Mouse (Mus musculus) heart, embryonic 16.5 days (tissue): ENCODE results near the gene Fat3. TPM values are rescaled to one million over a fixed set of nuclear protein-coding genes. Genes with fewer than 3 reads are reported as not detected.

ENCODE experiments used
- ATAC-seq: fragments of 200-750 bp; cut with Nextera tagmentation; replicated peaks from 2 replicates; pipeline ENCODE4 v1.8.0; 2017; ENCODE audit warnings: moderate number of reproducible peaks; ENCODE audit not compliant: insufficient read depth, low FRiP score; ENCODE audit errors: extremely low read depth
- H3K27ac ChIP-seq: fragments of 300-500 bp; sonication (generic); 2 replicates; pipeline ENCODE4 v1.5.1; 2014; ENCODE audit warnings: mild to moderate bottlenecking, low read length, control low read depth, moderate library complexity
- H3K27me3 ChIP-seq: fragments of 300-500 bp; sonication (generic); 2 replicates; pipeline ENCODE4 v1.6.1; 2014; ENCODE audit warnings: low read length, mixed read lengths; ENCODE audit not compliant: control insufficient read depth, insufficient read depth
- H3K36me3 ChIP-seq: fragments of 300-500 bp; sonication (generic); 2 replicates; pipeline ENCODE4 v1.6.1; 2014; ENCODE audit not compliant: control insufficient read depth, insufficient read depth
- H3K4me1 ChIP-seq: fragments of 300-500 bp; sonication (generic); 2 replicates; pipeline ENCODE4 v1.6.1; 2014; ENCODE audit warnings: low read length, mixed read lengths; ENCODE audit not compliant: control insufficient read depth, insufficient read depth
- H3K4me2 ChIP-seq: fragments of 300-500 bp; sonication (generic); 2 replicates; pipeline ENCODE4 v1.6.1; 2014; ENCODE audit warnings: low read depth, mild to moderate bottlenecking, control low read depth, low read length
- H3K4me3 ChIP-seq: fragments of 300-500 bp; sonication (generic); 2 replicates; pipeline ENCODE4 v1.5.1; 2014; ENCODE audit warnings: mild to moderate bottlenecking, control low read depth, low read length
- H3K9ac ChIP-seq: fragments of 300-500 bp; sonication (generic); 2 replicates; pipeline ENCODE4 v1.6.1; 2014; ENCODE audit warnings: low read length, control low read depth
- H3K9me3 ChIP-seq: fragments of 300-500 bp; sonication (generic); replicated peaks from 2 replicates; pipeline ENCODE4 v1.6.1; 2016; ENCODE audit warnings: low read length; ENCODE audit not compliant: control insufficient read depth
- WGBS: fragments of 180-500 bp; shearing (Covaris S2); extraction: QIAGEN DNeasy Blood & Tissue Kit; methylation state at CpG from one replicate; pipeline ENCODE4 v1.1.7; 2014; 5-methylcytosine and 5-hydroxymethylcytosine counted together
- polyA plus RNA-seq: library from polyadenylated mRNA; unstranded; fragments of >200 nt; fragmentation: Nextera tagmentation; extraction: Ambion mirVana; gene quantifications from 2 replicates; pipeline ENCODE4 v1.2.1, GENCODE M21; 2015

Gene Fat3
- polyA plus RNA-seq, 1 experiment from 2014 or later, result 0.76 TPM

GRCm38 (mm10) chr9:16283033-16283432, 218.1 kb downstream of the Fat3 start:
- 71% methylated on average over 1 of the region's 1 CpGs for WGBS
- no peak for ATAC-seq
- H3K4me2 ChIP-seq, result no peak overlapping the region
- no peaks in the 10 kb centered on the region for H3K9me3 ChIP-seq
- H3K4me3 ChIP-seq, result no peak overlapping the region
- no peaks in the 10 kb centered on the region for H3K36me3 ChIP-seq
- H3K27me3 ChIP-seq, result no peaks in the 10 kb centered on the region
- H3K9ac ChIP-seq, result no peak overlapping the region
- H3K4me1 ChIP-seq, result peaks cover 2% of the 10 kb centered on the region; the same call in 1 of the 2 replicates
- H3K27ac ChIP-seq, result no peak overlapping the region; the same call in 1 of the 2 replicates

GRCm38 (mm10) chr9:16282291-16282804, 218.7 kb downstream of the Fat3 start:
- H3K9me3 ChIP-seq, result no peaks in the 10 kb centered on the region
- no peak overlapping the region for H3K9ac ChIP-seq
- H3K27me3 ChIP-seq, result no peaks in the 10 kb centered on the region
- ATAC-seq, result no peak; the same call in 1 of the 2 replicates
- H3K27ac ChIP-seq, result no peak overlapping the region; the same call in 1 of the 2 replicates
- peaks cover 2% of the 10 kb centered on the region; the same call in 1 of the 2 replicates for H3K4me1 ChIP-seq
- H3K4me2 ChIP-seq, result no peak overlapping the region
- no peaks in the 10 kb centered on the region for H3K36me3 ChIP-seq
- H3K4me3 ChIP-seq, result no peak overlapping the region

GRCm38 (mm10) chr9:16275589-16275988, 225.5 kb downstream of the Fat3 start:
- H3K4me1 ChIP-seq, result no peaks in the 10 kb centered on the region
- 68% methylated on average over 2 of the region's 2 CpGs for WGBS
- no peak overlapping the region for H3K27ac ChIP-seq
- H3K36me3 ChIP-seq, result no peaks in the 10 kb centered on the region
- H3K4me2 ChIP-seq, result no peak overlapping the region
- ATAC-seq, result no peak
- H3K9ac ChIP-seq, result no peak overlapping the region
- H3K4me3 ChIP-seq, result no peak overlapping the region
- H3K9me3 ChIP-seq, result no peaks in the 10 kb centered on the region
- H3K27me3 ChIP-seq, result no peaks in the 10 kb centered on the region

- no peaks in the 10 kb centered on the region for H3K36me3 ChIP-seq
- no peaks in the 10 kb centered on the region for H3K4me1 ChIP-seq
- no peak overlapping the region for H3K4me2 ChIP-seq
- no peak for ATAC-seq
- H3K27me3 ChIP-seq, result no peaks in the 10 kb centered on the region
- WGBS, result 84% methylated on average over 4 of the region's 4 CpGs
- no peak overlapping the region for H3K9ac ChIP-seq
- H3K9me3 ChIP-seq, result no peaks in the 10 kb centered on the region
- no peak overlapping the region for H3K27ac ChIP-seq
- H3K4me3 ChIP-seq, result no peak overlapping the region
Measured at GRCm38 (mm10) chr9:16274130-16274529, 227.0 kb downstream of the Fat3 start.

- ATAC-seq, result no peak
- 86% methylated on average over 1 of the region's 1 CpGs for WGBS
- no peak overlapping the region for H3K4me2 ChIP-seq
- H3K4me3 ChIP-seq, result no peak overlapping the region
- H3K36me3 ChIP-seq, result no peaks in the 10 kb centered on the region
- H3K9me3 ChIP-seq, result no peaks in the 10 kb centered on the region
- H3K27me3 ChIP-seq, result no peaks in the 10 kb centered on the region
- no peak overlapping the region for H3K9ac ChIP-seq
- no peaks in the 10 kb centered on the region for H3K4me1 ChIP-seq
- H3K27ac ChIP-seq, result no peak overlapping the region
Measured at GRCm38 (mm10) chr9:16272810-16273209, 228.3 kb downstream of the Fat3 start.

GRCm38 (mm10) chr9:16270768-16271114, 230.3 kb downstream of the Fat3 start:
- no peaks in the 10 kb centered on the region for H3K4me1 ChIP-seq
- no peak overlapping the region for H3K4me3 ChIP-seq
- no peak overlapping the region for H3K27ac ChIP-seq
- H3K9ac ChIP-seq, result no peak overlapping the region
- no peaks in the 10 kb centered on the region for H3K36me3 ChIP-seq
- no peaks in the 10 kb centered on the region for H3K27me3 ChIP-seq
- H3K9me3 ChIP-seq, result no peaks in the 10 kb centered on the region
- no peak overlapping the region for H3K4me2 ChIP-seq
- no peak for ATAC-seq

GRCm38 (mm10) chr9:16270056-16270767, 230.9 kb downstream of the Fat3 start:
- no peak for ATAC-seq
- Histone ChIP-seq H3K4me1 (no peaks in the 10 kb centered on the region), H3K27ac (no peak overlapping the region), H3K4me3 (no peak overlapping the region), H3K9me3 (no peaks in the 10 kb centered on the region), H3K4me2 (no peak overlapping the region), H3K36me3 (no peaks in the 10 kb centered on the region), H3K9ac (no peak overlapping the region), H3K27me3 (no peaks in the 10 kb centered on the region)
- 81% methylated on average over 4 of the region's 4 CpGs for WGBS

GRCm38 (mm10) chr9:16265519-16265918, 235.6 kb downstream of the Fat3 start:
- 78% methylated on average over 4 of the region's 4 CpGs for WGBS
- ATAC-seq, result no peak
- Histone ChIP-seq H3K9me3 (no peaks in the 10 kb centered on the region), H3K36me3 (no peaks in the 10 kb centered on the region), H3K4me3 (no peak overlapping the region), H3K9ac (no peak overlapping the region), H3K4me2 (no peak overlapping the region), H3K4me1 (no peaks in the 10 kb centered on the region), H3K27ac (no peak overlapping the region), H3K27me3 (no peaks in the 10 kb centered on the region)

GRCm38 (mm10) chr9:16257241-16257840, 243.7 kb downstream of the Fat3 start:
- no peak overlapping the region for H3K4me2 ChIP-seq
- no peaks in the 10 kb centered on the region for H3K27me3 ChIP-seq
- no peak overlapping the region for H3K27ac ChIP-seq
- no peaks in the 10 kb centered on the region for H3K36me3 ChIP-seq
- H3K9ac ChIP-seq, result no peak overlapping the region
- ATAC-seq, result no peak
- H3K4me3 ChIP-seq, result no peak overlapping the region
- peaks cover 6% of the 10 kb centered on the region; the same call in 1 of the 2 replicates for H3K4me1 ChIP-seq
- WGBS, result 57% methylated on average over 3 of the region's 3 CpGs
- no peaks in the 10 kb centered on the region for H3K9me3 ChIP-seq
